Mouse (Mus musculus): ENCODE measurements at regions not wholly inside any gene's neighbourhood (a gene's known extent, or its start where the extent isn't known, plus 50 kb on each side); places are given as distances from the start of the nearest gene placed in this dataset.
A peak's percentile ranks its signal among the peaks of the same experiment; 100 is the strongest.

DNA sequence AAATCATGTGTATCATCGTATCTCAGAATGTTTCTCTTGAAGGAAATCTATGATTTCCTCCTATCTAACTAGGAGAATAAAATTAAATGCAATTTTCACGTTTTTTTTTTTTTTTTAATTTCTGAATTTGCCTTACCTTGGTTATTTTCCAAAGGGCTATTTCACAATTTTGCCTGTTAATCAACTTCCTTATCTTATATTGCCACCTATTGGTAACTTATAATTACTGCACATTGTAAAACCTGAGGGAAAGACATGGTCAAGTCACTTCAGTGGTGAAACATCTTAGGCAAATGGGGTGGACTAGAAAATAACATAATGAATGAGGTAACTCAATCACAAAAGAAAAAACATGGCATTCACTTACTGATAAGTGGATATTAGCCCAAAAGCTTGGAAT lies 232.0 kb downstream of the Nap1l3 start:
- peak; percentile 4 for DNase-seq
